Mouse (Mus musculus) left cerebral cortex, adult 6 months (tissue): ENCODE results near the gene Abcc6. TPM values are rescaled to one million over a fixed set of nuclear protein-coding genes. Genes with fewer than 3 reads are reported as not detected.

Experiments used
- long read RNA-seq, 2 experiments: library from polyadenylated mRNA; unstranded; transcript quantifications; one replicate each; pipeline ENCODE4 v2.0.0; 2019 to 2020
- polyA plus RNA-seq: library from polyadenylated mRNA; unstranded; fragments of <200 nt; fragmentation: Nextera tagmentation; gene quantifications from 2 replicates; pipeline ENCODE4 v1.2.3, GENCODE M21; 2021

The Abcc6 gene
- 0.04 and 0.10 TPM in 2 replicates for polyA plus RNA-seq
- long read RNA-seq, experiment 1, full-length matches to known transcripts: 1 of 2 reads
- long read RNA-seq, experiment 1, partial matches to known transcripts: 1 of 2 reads
- long read RNA-seq, experiment 1, other reads (novel, unspliced or antisense): 0 of 2 reads
- long read RNA-seq, experiment 2: 0 reads

GRCm38 (mm10) chr7:46030145-46030488, at the start of gene Abcc6:
Gene Abcc6 (minus strand): TSS chr7:46030302.

GRCm38 (mm10) chr7:46033109-46033869, 3.2 kb upstream of the Abcc6 start, which contains the start of gene Nomo1:
Gene Nomo1 (plus strand): TSS chr7:46033698.

GRCm38 (mm10) chr7:45923762-45924428, 106.2 kb downstream of the Abcc6 start, which contains the start of gene Ccdc114:
Gene Ccdc114 (plus strand): TSS chr7:45924072.

GRCm38 (mm10) chr7:45921242-45921621, 108.9 kb downstream of the Abcc6 start, which contains the start of gene Emp3:
Gene Emp3 (minus strand): TSS chr7:45921404.

Other genes starting within 250 kb of the Abcc6 start
- gene Lmtk3, start 246.6 kb downstream of the Abcc6 start, polyA plus RNA-seq: 3.9 and 10.6 TPM in 2 replicates
- gene Sult2b1, start 245.6 kb downstream of the Abcc6 start, polyA plus RNA-seq: 22.5 and 23.3 TPM in 2 replicates
- gene Cyth2, start 215.7 kb downstream of the Abcc6 start, polyA plus RNA-seq: 173 and 183 TPM in 2 replicates
- gene Kcnj14, start 205.5 kb downstream of the Abcc6 start, polyA plus RNA-seq: 2.0 and 2.3 TPM in 2 replicates
- gene Grwd1, start 199.4 kb downstream of the Abcc6 start, polyA plus RNA-seq: 16.1 and 22.0 TPM in 2 replicates
- gene Kdelr1, start 157.5 kb downstream of the Abcc6 start, polyA plus RNA-seq: 49.0 and 49.6 TPM in 2 replicates
- gene Grin2d, start 151.9 kb downstream of the Abcc6 start, polyA plus RNA-seq: 0.39 and 1.6 TPM in 2 replicates
- gene Syngr4, start 133.6 kb downstream of the Abcc6 start, polyA plus RNA-seq: not detected in 2 replicates
- 2.7 and 4.5 TPM in 2 replicates for gene Tmem143, start 133.4 kb downstream of the Abcc6 start, polyA plus RNA-seq
- gene Emp3, start 108.9 kb downstream of the Abcc6 start, polyA plus RNA-seq: 10.7 and 12.3 TPM in 2 replicates
- 0.74 and 1.0 TPM in 2 replicates for gene Ccdc114, start 106.2 kb downstream of the Abcc6 start, polyA plus RNA-seq
- 20.0 and 25.0 TPM in 2 replicates for gene Nomo1, start 3.4 kb upstream of the Abcc6 start, polyA plus RNA-seq
- 8.3 and 9.6 TPM in 2 replicates for gene Kcnj11, start 70.5 kb upstream of the Abcc6 start, polyA plus RNA-seq
- 9.0 TPM in 2 replicates for gene Abcc8, start 149.7 kb upstream of the Abcc6 start, polyA plus RNA-seq
- 0.11 and 0.20 TPM in 2 replicates for gene Ush1c, start 208.2 kb upstream of the Abcc6 start, polyA plus RNA-seq
- gene Otog, start 210.7 kb upstream of the Abcc6 start, polyA plus RNA-seq: 0.04 TPM in 1 of 2 replicates, not detected in the other